Mouse (Mus musculus) embryonic fibroblast, embryonic 13.5 days (primary cell): Measurements from ENCODE around the gene Gse1.

ENCODE experiments used
- CTCF ChIP-seq: IDR thresholded peaks from 2 replicates; pipeline ENCODE4 v1.5.1; 2011; ENCODE audit warnings: mild to moderate bottlenecking, control low read depth, low read length, moderate library complexity, borderline replicate concordance; ENCODE audit not compliant: insufficient read depth
- POLR2A ChIP-seq: IDR thresholded peaks from 2 replicates; pipeline ENCODE4 v1.6.1; 2011; ENCODE audit warnings: low read depth, mild to moderate bottlenecking, control low read depth, low read length, moderate library complexity

DNA sequence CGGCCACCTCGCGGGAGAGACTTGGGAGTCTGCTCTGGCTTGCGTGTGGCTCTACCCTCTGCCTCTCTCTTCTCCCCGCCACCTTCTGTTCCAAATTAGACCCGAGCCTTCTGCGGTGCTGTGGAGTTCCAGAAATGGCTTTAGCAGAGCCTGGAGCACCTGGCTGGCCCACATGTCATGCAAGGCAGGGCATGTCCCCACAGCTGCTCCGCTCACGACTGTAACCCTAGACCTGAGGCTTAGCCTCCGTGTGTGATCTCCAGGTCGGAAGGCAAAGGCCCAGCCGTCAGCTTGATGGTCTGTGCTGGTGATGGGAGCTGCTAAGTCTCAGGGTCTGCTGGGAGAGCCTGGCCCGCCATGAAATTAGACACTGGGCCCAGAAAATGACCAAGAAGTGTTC lies 30.9 kb downstream of the Gse1 start:
- TF ChIP-seq CTCF = no peak
- TF ChIP-seq POLR2A = no peak
